In genomic region chr13:31658963-31659362, GRCm38 (mm10) we compare ENCODE assay signal across 9 mouse cellular contexts. TPM values are rescaled to one million over a fixed set of nuclear protein-coding genes. Genes with fewer than 3 reads are reported as not detected.
DNase-seq lines count a peak whose midpoint lies in the region; ATAC-seq lines count a peak whose summit lies in the region.
"Had no signal": no experiment of that assay in that cellular context is flagged by ENCODE, and none has a peak within 500 bp of the region (broad histone marks: within the 10 kb centered on the region; RNA-seq: fewer than 3 reads in every experiment).

No protein-coding gene starts in this region.

- no peak overlapping the region for H3K9ac ChIP-seq in hindbrain, embryonic 11.5 days (ENCODE audit: low read depth, low read length)
- H3K9ac ChIP-seq in hindbrain, embryonic 12.5 days = no peak overlapping the region
- no peak overlapping the region for H3K9ac ChIP-seq in hindbrain, embryonic 15.5 days
- H3K9ac ChIP-seq: midbrain, embryonic 12.5 days had no signal

- H3K27me3 ChIP-seq in hindbrain, embryonic 11.5 days (ENCODE audit: control insufficient read depth, insufficient read depth, low read length) = no peaks in the 10 kb centered on the region
- H3K27me3 ChIP-seq in hindbrain, embryonic 12.5 days = 0 out of 2 replicates have a peak, but pooled peaks cover 3% of the 10 kb centered on the region
- no peaks in the 10 kb centered on the region for H3K27me3 ChIP-seq in hindbrain, embryonic 15.5 days
- H3K27me3 ChIP-seq: midbrain, embryonic 12.5 days had no signal

- H3K4me3 ChIP-seq in hindbrain, embryonic 11.5 days (ENCODE audit: low read depth, low read length) = no peak overlapping the region
- H3K4me3 ChIP-seq in hindbrain, embryonic 12.5 days = no peak overlapping the region
- H3K4me3 ChIP-seq in hindbrain, embryonic 15.5 days = no peak overlapping the region
- H3K4me3 ChIP-seq: midbrain, embryonic 12.5 days had no signal

- 10% methylated on average over 3 of the region's 3 CpGs for WGBS in hindbrain, embryonic 11.5 days
- WGBS in hindbrain, embryonic 12.5 days = 2% methylated on average over 3 of the region's 3 CpGs
- WGBS in hindbrain, embryonic 15.5 days = 8% methylated on average over 3 of the region's 3 CpGs

- H3K4me1 ChIP-seq in hindbrain, embryonic 11.5 days (replicated peaks; ENCODE audit: control insufficient read depth, insufficient read depth, low read length) = no peaks in the 10 kb centered on the region
- no peaks in the 10 kb centered on the region for H3K4me1 ChIP-seq in hindbrain, embryonic 12.5 days
- H3K4me1 ChIP-seq in hindbrain, embryonic 15.5 days (replicated peaks) = no peaks in the 10 kb centered on the region
- H3K4me1 ChIP-seq: midbrain, embryonic 12.5 days had no signal

- ATAC-seq in hindbrain, embryonic 11.5 days (ENCODE audit: low FRiP score) = 0 out of 2 replicates have a peak, but pooled peaks have one; percentile 12
- no peak for ATAC-seq in hindbrain, embryonic 12.5 days (ENCODE audit: low FRiP score)
- peak; percentile 65; the same call in 1 of the 2 replicates for ATAC-seq in hindbrain, embryonic 15.5 days (ENCODE audit: low FRiP score, low read depth)

- intact Hi-C loops in left cerebral cortex, postnatal 14 days (cut with DNase I) = loop anchor here (5.0 to 10.0 kb wide), 2 partner anchors 774 to 1092 kb away; no protein-coding TSS in a partner anchor

- no peaks in the 10 kb centered on the region for H3K9me3 ChIP-seq in hindbrain, embryonic 11.5 days (ENCODE audit: control insufficient read depth, low read length)
- no peaks in the 10 kb centered on the region for H3K9me3 ChIP-seq in hindbrain, embryonic 12.5 days (replicated peaks)
- H3K9me3 ChIP-seq in hindbrain, embryonic 15.5 days = no peaks in the 10 kb centered on the region
- H3K9me3 ChIP-seq: midbrain, embryonic 12.5 days had no signal

- H3K27ac ChIP-seq in hindbrain, embryonic 11.5 days (ENCODE audit: low read depth, low read length) = no peak overlapping the region
- H3K27ac ChIP-seq in hindbrain, embryonic 12.5 days = no peak overlapping the region
- no peak overlapping the region for H3K27ac ChIP-seq in hindbrain, embryonic 15.5 days (replicated peaks)
- H3K27ac ChIP-seq: midbrain, embryonic 12.5 days had no signal

- H3K4me2 ChIP-seq in hindbrain, embryonic 11.5 days (replicated peaks; ENCODE audit: low read depth, low read length) = no peak overlapping the region
- H3K4me2 ChIP-seq in hindbrain, embryonic 12.5 days (replicated peaks) = no peak overlapping the region
- no peak overlapping the region for H3K4me2 ChIP-seq in hindbrain, embryonic 15.5 days
- H3K4me2 ChIP-seq: midbrain, embryonic 12.5 days had no signal

- DNase-seq in hindbrain, embryonic 11.5 days (ENCODE audit: low spot score) = peak; percentile 85
- peak; percentile 77 for DNase-seq in ZHBTc4 (ENCODE audit: low read depth, low spot score)
- peak; percentile 71 for DNase-seq in embryo, embryonic 11.5 days (ENCODE audit: low read depth, low spot score)
- DNase-seq in left cerebral cortex, postnatal 14 days (ENCODE audit: low spot score in 2 of 2) = peak; percentile 84 to 90
- peak; percentile 35 for DNase-seq in naive thymus-derived CD4-positive, alpha-beta T cell, adult 2 months (ENCODE audit: low read depth)
- peak; percentile 48 to 54 for DNase-seq in urinary bladder, postnatal 36 days (ENCODE audit: low spot score in 2 of 2)

- no peaks in the 10 kb centered on the region for H3K36me3 ChIP-seq in hindbrain, embryonic 11.5 days (ENCODE audit: control insufficient read depth, insufficient read depth, low read length)
- H3K36me3 ChIP-seq in hindbrain, embryonic 12.5 days = no peaks in the 10 kb centered on the region
- H3K36me3 ChIP-seq in hindbrain, embryonic 15.5 days = no peaks in the 10 kb centered on the region
- H3K36me3 ChIP-seq: midbrain, embryonic 12.5 days had no signal

RNA-seq across cellular contexts. Expression of gene Foxf2, which starts 33.3 kb away (rescaled TPM):
- 4.8 and 9.1 TPM in 2 replicates for polyA plus RNA-seq in hindbrain, embryonic 11.5 days (2014; fragmentation: Nextera tagmentation; extraction: Ambion mirVana)
- polyA plus RNA-seq in hindbrain, embryonic 12.5 days (2016; fragmentation: Nextera tagmentation; extraction: Ambion mirVana) = 9.4 and 9.5 TPM in 2 replicates
- 5.2 and 5.5 TPM in 2 replicates for polyA plus RNA-seq in hindbrain, embryonic 15.5 days (2015; fragmentation: Nextera tagmentation; extraction: Ambion mirVana)
- 1 to 10 TPM; 7.8 to 9.8 TPM for total RNA-seq in left cerebral cortex, postnatal 14 days (2021)

Comparison
In these comparisons a context has a peak if more than half of its experiments do, and no peak if none do; other contexts are left out.
1. DNase-seq: peak in every context shown above with its lines; median percentile 87 in left cerebral cortex, postnatal 14 days; 85 in hindbrain, embryonic 11.5 days; 77 in ZHBTc4; 71 in embryo, embryonic 11.5 days; 51 in urinary bladder, postnatal 36 days; 35 in naive thymus-derived CD4-positive, alpha-beta T cell, adult 2 months.